Mouse (Mus musculus): ENCODE results near the gene Lingo1.

The Lingo1 gene

GRCm38 (mm10) chr9:56727703-56728684 is 68.3 kb downstream of the Lingo1 start:
- peak; percentile 16 for DNase-seq (ENCODE audit: low read depth, low spot score)

- DNase-seq (ENCODE audit: low read depth, low spot score): no peak
Measured at GRCm38 (mm10) chr9:56725814-56726213, 70.5 kb downstream of the Lingo1 start.

- DNase-seq (ENCODE audit: low read depth, low spot score): no peak
Measured at GRCm38 (mm10) chr9:56722089-56722825, 74.0 kb downstream of the Lingo1 start.

GRCm38 (mm10) chr9:56718984-56719383 is 77.3 kb downstream of the Lingo1 start:
- no peak for DNase-seq (ENCODE audit: low read depth, low spot score)

GRCm38 (mm10) chr9:56716565-56716964 is 79.7 kb downstream of the Lingo1 start:
- no peak for DNase-seq (ENCODE audit: low read depth, low spot score)

- no peak for DNase-seq (ENCODE audit: low read depth, low spot score)
Measured at GRCm38 (mm10) chr9:56716066-56716465, 80.2 kb downstream of the Lingo1 start.

- DNase-seq (ENCODE audit: low read depth, low spot score): no peak
Measured at GRCm38 (mm10) chr9:56714391-56714790, 81.9 kb downstream of the Lingo1 start.

- no peak for DNase-seq (ENCODE audit: low read depth, low spot score)
Measured at GRCm38 (mm10) chr9:56712667-56713369, 83.5 kb downstream of the Lingo1 start.

- no peak for DNase-seq (ENCODE audit: low read depth, low spot score)
Measured at GRCm38 (mm10) chr9:56710958-56711357, 85.3 kb downstream of the Lingo1 start.

GRCm38 (mm10) chr9:56706482-56707085 is 89.7 kb downstream of the Lingo1 start:
- no peak for DNase-seq (ENCODE audit: low read depth, low spot score)

- DNase-seq (ENCODE audit: low read depth, low spot score): no peak
Measured at GRCm38 (mm10) chr9:56701394-56701793, 94.9 kb downstream of the Lingo1 start.

GRCm38 (mm10) chr9:56700866-56701265 is 95.4 kb downstream of the Lingo1 start:
- no peak for DNase-seq (ENCODE audit: low read depth, low spot score)

GRCm38 (mm10) chr9:56698715-56699370 is 97.4 kb downstream of the Lingo1 start:
- DNase-seq (ENCODE audit: low read depth, low spot score): no peak

GRCm38 (mm10) chr9:56694079-56694478 is 102.2 kb downstream of the Lingo1 start:
- no peak for DNase-seq (ENCODE audit: low read depth, low spot score)

- DNase-seq (ENCODE audit: low read depth, low spot score): no peak
Measured at GRCm38 (mm10) chr9:56691226-56691625, 105.0 kb downstream of the Lingo1 start.

GRCm38 (mm10) chr9:56690679-56691078 is 105.6 kb downstream of the Lingo1 start:
- no peak for DNase-seq (ENCODE audit: low read depth, low spot score)

GRCm38 (mm10) chr9:56687490-56687889 is 108.8 kb downstream of the Lingo1 start:
- DNase-seq (ENCODE audit: low read depth, low spot score): no peak

GRCm38 (mm10) chr9:56687145-56687477 is 109.2 kb downstream of the Lingo1 start:
- no peak for DNase-seq (ENCODE audit: low read depth, low spot score)

GRCm38 (mm10) chr9:56686339-56687144 is 109.7 kb downstream of the Lingo1 start:
- DNase-seq (ENCODE audit: low read depth, low spot score): no peak

- DNase-seq (ENCODE audit: low read depth, low spot score): no peak
Measured at GRCm38 (mm10) chr9:56682826-56683225, 113.4 kb downstream of the Lingo1 start.

All from retina, adult 2 months (tissue).